Mouse (Mus musculus) brain, embryonic 18.5 days (tissue): ENCODE results near the gene Zfp787.
A peak's percentile ranks its signal among the peaks of the same experiment; 100 is the strongest.
"Not testable (repeated sequence)": the region's sequence is repeated elsewhere in the genome, so short reads cannot be mapped to it uniquely, and the experiment has no call there.

Experiments
- DNase-seq: peaks from one replicate; pipeline ENCODE4 v3.0.0-alpha.2; 2012; ENCODE audit warnings: low read depth, low spot score

The Zfp787 gene

DNA sequence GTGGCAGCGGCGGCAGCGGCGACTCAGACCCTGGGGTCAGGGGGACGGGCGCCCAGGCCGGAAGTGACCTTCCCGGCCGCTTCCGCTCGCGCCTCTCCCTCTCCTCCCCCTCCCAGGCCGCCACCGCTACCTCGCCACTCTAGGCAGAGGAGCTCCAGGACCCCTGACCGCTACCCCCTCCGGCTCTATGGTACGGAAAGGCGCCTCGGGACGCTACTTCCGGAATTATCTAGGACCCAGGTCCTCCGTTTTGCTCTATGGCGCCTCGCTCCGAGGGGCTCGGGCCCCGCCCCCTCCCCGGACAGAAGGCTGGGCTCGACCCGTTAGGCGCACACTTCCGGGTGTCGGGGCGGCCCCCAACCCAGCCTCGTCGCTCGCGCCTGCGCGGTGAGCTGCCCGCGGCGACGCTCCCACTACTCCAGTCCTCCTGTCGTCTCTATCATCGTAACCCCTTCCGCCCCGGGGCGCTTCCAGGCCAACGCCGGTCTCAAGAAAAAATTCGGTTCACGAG, at the start of gene Zfp787:
TSS of gene Zfp787 (minus strand) at position 97 of the 511 bp plus-strand sequence.
- DNase-seq: peak; percentile 98

DNA sequence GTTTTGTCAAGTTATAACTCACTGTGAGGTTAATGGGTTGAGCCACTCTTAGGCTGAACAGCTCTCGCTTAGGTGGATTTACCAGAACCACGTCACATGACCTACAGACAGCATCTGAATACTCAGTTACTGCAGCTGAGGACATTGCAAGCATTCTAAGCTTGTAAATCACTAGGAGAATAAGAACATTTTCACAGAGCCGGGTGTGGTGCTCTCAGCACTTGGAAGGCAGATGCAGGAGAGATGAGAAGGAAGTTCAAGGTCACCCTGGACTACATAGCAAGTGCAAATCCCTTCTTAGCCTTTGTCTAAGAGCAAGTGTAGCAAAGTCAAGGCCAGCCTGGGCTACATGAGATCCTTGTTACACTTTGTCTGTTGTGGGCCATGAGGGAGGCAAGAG, 48.4 kb upstream of the Zfp787 start:
- DNase-seq: no peak

DNA sequence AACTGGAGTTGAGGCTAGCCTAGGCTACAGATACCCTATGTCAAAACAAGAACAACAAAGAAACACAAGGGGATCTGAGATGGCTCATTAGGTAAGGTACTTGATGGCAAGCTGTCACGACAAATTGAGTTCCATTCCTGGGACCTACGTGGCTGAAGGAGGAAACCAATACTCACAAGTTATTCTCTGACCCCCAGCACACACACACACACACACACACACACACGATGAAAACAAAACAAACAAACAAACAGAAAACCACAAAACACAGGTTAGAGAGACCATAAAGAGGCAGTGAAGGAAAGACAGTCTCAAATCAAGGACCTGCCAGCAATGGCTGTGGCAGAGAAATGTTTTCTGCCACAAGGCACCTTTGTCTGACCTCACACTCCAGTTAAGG, 41.0 kb upstream of the Zfp787 start, which contains the start of gene Galp:
TSS of gene Galp (plus strand) at position 301 of the 400 bp plus-strand sequence.
- DNase-seq: no peak

DNA sequence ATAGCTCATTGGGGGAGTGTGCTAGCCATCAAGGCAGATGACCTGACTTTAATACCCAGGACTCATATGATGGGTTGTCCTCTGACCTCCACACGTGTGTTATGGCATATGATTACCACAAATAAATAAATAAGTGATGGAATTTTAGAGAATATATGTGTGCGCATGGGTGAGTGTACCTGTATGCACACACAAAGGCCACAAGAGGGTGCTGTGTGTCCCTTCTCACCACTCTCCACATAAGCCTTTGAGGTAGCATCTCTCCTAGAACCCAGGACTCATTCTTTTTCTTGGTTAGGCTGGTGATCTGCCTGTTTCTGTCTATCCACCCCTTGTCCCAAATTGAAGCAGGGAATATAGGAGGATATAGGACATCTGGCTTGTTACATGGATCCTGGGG, 40.0 kb upstream of the Zfp787 start:
- DNase-seq: no peak

DNA sequence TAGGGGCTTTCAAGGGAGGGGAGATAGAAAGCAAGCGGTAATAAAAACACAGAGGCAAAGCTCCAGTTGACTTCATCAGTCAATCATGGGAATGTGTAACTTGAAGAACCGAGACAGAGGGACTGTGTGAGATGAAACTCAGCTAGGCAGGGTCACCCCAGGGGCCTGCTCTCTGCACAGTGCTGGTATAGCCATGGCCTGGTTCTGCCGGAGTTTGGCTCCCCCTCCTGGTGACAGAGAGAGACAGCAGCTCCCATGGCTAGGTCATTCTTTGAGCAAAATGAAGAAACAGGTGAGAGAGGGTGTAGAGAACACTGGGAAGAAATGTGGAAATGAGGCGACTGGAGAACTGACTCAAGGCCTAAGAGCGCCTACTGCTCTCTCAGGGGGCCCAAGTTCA, 38.3 kb upstream of the Zfp787 start:
- no peak for DNase-seq

DNA sequence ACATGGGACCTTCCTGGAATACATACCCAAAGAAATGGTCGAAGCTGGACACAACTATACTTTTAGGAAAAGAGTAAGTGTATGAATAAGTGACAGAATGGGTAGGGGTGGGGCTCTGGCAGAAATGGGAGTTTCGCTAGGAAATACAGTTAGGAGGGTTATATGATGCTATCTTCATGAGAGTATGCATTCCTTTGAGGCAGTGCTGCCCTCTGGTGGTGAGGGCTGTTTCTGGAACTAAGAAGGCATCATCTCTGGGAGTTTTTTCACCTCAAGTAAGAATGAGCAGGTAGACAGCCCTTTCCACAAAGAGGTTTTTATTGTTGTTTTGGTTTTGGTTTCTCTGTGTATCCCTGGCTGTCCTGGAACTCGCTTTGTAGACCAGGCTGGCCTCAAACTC, 35.6 kb upstream of the Zfp787 start:
- no peak for DNase-seq

DNA sequence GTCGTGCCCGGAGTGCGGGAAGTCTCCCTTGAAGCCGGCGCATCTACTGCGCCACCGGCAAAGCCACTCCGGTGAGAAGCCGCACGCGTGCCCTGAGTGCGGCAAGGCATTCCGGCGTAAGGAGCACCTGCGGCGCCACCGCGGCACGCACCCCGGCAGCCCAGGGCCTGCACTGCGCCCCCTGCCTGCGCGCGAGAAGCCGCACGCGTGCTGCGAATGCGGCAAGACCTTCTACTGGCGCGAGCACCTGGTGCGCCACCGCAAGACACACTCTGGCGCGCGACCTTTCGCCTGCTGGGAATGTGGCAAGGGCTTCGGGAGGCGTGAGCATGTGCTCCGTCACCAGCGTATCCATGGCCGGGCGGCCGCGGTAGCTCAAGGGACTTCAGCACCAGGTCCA, 33.7 kb upstream of the Zfp787 start:
- no peak for DNase-seq

DNA sequence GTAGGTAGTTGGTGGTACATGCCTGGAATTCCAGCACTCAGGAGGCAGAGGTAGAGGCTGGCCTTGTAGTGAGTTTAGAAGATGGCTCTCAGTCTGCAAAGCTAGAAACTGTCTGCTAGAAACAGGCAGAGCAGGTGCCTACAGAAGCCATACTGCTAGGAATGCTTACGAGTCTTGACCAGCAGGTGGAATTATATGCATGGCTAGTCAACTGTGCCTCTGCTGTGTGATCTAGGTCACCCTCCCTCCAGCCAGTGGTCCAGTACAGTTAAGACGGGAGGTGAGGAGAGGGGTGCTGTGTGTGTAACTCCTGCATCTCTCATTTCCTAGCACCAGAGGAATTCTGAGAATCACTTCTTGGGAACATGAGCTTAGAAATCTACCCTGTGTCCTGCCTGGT, 31.0 kb upstream of the Zfp787 start:
- no peak for DNase-seq

DNA sequence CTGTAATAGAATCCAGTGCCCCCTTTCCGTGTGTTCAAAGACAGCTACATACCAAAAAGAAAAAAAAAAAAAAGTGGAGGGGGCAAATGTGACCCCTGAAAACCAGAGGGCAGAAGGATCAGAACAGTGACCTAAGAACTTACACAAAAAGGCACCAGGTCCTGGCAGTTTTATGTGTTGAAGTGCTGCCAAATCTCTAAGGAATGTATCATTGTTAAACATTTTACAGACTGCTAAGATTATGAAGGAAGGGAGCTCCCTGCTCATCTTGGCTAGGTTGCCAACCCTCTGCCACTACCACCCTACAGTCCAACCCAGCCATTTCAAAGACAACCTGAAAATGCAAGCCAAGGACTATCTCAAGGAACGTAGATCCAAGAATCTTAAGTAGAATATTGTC, 30.4 kb upstream of the Zfp787 start:
- no peak for DNase-seq

DNA sequence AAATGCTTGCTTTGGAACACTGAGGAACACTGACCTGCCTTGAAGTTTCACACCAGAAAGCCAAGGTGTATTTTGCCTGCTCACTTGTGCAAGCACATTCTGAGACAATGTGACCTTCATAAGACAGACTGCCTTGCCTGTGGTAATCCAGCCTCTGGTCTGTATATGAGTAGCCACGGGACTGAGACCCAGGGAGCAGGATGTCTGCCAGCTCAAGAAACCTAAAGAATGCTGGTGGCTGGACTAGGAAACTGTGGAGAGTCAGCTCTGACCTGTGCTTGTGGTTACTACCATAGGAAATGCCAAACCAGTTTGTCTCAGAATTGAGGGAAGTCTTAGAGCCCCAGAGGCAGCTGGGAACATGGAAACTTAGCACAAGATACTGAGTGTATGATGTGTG, 29.6 kb upstream of the Zfp787 start:
- no peak for DNase-seq

DNA sequence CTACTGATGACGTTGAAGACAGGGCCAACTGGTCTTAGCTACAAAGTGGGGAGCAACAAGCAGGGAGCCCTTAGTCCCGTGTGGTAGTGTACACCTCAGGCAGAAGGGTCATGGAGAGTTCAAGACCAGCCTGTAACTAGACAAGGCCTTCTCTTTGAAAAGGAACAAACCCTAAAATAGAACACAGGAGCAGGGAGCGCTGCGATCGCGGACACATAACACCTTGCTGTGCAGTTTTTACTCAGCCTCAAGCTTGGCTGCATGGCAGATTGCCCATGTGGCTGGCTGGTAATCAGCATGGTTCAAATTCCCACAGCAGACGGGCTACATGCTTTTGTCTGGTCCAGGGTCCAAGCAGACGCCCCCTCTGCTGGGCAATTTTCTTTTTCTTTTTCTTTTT, 28.7 kb upstream of the Zfp787 start:
- DNase-seq: no peak

DNA sequence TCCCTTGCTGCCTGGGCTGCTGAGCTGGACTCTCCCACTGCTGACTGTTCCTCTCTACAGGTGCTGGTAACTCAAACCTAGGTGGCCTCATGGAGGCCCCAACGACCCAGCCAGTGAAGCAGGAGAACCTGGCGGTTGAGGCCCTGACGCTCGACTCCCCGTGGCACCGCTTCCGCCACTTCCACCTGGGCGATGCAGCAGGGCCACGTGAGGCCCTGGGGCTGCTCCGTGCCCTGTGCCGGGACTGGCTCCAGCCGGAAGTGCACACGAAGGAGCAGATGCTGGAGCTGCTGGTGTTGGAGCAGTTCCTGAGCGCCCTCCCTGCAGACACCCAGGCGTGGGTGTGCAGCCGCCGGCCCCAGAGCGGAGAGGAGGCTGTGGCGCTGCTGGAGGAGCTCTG, 28.0 kb upstream of the Zfp787 start:
- no peak for DNase-seq

DNA sequence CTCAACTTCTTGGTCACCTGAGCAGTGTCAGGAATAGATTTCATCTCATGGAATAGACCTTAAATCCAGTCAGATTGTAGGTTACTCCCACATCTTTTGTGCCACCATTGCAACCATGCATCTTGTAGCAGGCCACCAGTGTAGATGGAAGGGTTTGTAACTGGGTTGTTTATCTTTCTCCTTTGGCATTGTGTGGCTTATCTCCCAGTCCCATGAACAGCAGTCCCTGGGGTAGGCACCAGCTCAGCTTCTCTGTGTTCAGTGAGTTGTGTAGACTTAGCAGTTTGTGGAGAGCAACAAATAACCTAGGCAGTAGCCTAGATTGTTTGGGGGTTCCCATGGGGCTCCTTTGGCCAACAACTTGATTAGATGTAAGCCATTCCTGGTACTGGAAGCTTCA, 27.1 kb upstream of the Zfp787 start:
- no peak for DNase-seq

DNA sequence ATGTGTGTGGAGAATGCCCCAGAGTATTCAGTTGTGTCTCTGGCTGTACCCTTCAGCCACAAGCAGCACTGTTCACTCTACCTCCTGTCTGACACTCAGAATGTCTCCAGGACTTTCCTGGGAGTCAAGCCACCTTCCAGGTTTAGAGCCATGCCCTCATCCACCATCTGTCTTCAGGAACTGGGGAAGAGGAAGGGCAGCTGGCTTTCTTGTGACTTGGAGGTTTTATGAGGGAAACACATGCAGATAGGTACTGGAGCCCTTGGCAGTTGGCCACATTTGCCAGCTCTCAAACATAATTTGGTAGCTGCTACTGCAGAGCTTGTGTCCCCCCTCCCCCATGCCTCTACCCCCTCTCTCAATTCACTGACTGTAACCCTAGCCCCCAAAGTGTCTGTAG, 23.2 kb upstream of the Zfp787 start:
- DNase-seq: no peak

DNA sequence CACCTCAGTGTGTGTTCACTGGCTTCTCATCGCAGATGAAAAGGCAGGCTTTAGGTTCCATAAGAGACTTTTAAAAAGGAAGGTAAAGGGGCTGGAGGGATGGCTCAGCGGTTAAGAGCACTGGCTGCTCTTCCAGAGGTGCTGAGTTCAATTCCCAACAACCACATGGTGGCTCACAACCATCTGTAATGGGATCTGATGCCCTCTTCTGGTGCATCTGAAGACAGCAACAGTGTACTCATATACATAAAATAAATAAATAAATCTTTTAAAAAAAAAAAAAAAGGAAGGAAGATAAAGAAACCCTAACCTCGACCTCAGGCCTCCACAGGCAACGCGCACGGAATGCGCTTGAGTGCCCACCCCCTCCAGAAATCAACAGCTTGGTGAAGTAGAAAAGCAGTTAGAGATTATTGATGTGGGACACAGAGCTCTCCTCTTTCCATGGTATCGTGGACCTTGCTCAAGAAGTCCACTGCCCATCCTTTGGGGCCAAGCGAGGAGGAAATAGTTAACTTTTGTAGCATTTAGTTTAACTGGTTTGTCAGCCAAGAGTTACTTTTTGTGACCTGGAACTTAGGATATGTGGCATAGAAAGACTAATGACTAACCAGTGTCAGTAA, 18.7 kb upstream of the Zfp787 start:
- not testable (repeated sequence) for DNase-seq

DNA sequence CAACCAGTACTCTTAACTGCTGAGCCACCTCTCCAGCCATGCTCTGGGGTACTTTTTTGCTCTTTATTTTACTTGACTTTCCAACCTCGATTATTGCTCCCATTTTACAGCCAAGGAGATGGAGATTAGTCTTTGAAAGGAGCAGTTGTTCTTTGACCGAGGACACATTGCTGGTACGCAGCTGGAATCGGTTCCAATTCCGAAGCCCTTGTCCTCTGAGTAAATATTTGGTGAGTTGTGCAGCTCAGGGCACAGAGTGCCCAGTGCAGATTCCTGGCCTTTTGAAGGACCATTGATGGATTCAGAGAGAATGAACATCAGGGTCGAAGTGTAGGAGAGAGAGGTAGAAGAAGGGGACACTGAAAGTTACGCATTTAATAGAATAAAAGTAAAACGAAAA, 18.1 kb upstream of the Zfp787 start:
- DNase-seq: no peak

DNA sequence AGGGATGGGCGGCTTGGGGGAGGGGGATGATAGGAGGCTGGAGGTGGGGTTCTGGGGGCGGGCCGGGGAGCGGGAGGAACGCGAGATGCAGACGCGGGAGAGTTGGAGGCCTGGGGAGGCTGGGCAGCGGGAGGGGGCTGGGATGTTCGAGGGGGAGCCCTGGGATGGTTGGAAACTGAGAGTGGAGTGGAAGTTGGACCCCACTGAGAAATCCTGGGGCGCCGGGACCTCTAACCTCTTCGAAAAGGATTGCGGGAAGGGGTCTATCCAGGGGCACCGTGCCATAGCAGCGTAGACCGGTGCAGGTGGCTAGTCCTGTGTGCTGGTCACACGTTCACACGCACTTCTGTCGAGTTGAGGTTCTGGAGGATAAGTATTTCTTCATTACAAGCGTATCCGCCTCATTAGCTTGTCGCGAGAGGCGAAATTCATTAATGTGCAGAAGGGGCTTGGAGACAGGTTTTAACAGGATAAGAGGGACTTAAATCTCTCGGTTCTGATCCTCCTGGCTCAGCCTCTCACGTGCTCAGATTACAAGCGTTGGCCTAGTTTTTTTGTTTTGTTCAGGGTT, 17.0 kb upstream of the Zfp787 start:
- DNase-seq: no peak

DNA sequence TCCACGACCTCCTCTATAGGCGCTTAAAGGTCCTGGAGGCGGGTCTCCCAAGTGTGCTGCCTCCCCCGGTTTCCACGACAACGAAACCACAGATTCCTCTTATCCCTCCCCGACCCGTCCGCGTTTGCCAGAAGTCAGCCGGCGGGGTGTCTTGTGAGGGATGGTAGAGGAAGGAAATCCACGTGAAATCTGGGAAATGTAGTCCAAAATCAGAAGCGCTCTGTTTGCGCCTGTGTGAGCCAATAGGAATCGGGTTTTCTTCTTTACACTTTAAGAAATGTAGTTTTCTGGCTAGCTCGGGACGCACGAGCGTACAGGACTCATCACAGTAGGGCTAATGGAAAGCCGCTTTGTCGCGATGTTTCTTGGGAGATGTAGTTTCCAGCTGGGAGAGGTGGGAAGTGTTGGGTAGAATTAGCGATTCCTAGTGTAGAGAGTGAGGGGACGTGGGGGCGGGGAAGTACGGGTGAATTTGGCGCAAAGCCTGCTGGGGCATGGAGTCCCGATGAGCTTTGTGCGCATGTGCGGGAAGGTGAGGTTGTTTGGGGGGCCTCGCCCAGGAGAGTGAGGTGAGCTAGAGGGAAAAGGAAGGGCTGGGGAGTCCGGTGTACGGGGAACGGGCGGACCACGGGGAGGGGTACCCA, 16.3 kb upstream of the Zfp787 start, which contains the start of gene Zfp444:
TSS of gene Zfp444 (plus strand) at position 221 of the 644 bp plus-strand sequence.
- DNase-seq: peak; percentile 100

DNA sequence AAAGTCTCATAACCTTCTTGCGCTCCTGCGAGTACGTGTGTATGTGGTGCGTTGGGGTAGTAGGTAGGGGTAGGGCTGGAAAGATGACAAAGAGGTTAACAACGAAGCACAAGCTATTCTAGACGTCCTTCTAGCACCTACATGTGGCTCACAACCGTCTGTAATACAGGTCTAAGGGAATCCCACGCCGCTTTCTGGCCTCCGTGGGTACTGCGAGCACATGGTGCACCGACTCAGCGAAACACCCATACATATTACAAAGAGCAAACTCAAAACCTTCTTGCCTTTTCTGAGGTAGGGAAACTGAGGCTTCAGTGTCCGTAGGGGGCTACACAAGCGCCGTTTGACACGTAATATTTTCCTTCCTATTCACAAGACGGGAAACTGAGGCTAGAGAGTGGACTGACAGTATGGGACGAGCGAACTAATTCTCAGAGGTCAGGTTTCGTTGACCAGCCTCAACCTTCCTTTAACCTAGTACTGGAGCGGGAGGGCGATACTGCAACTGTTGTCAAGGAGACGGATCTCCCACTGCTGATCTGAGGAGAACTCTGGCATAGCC, 15.7 kb upstream of the Zfp787 start:
- no peak for DNase-seq

DNA sequence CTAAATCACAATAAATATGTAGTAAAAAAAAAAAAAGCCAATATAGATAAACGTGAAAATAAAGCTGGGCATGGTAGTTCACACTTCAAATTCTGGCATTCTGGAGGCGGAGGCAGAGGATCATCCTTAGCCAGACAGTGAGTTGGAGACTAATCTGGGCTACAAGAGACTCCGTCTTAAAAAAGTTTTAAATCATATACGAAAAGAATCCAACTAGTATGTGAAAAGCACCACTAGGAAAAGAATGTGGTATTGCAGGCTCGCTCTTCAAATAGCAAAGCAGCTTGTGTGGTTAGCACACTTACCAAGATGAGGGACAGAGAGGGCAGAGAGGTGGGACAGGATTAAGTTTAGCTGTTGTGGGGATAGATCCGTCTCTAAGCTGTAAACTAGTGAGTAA, 15.1 kb upstream of the Zfp787 start:
- no peak for DNase-seq

DNA sequence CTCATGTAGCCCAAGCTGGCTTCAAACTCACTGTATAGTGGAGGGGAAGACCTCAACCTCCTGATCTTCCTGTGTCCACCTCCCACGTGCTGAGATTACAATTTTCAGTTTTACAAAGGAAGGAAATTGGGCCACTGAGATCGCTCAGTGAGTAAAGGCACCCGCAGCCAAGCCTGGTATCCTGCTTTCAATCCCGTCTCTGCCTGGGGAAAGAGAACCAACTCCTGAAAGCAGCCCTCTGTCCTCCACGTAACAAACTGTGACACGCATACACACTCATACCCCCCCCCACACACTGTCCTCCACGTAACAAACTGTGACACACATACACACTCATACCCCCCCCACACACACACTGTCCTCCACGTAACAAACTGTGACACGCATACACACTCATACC, 14.6 kb upstream of the Zfp787 start:
- no peak for DNase-seq

DNA sequence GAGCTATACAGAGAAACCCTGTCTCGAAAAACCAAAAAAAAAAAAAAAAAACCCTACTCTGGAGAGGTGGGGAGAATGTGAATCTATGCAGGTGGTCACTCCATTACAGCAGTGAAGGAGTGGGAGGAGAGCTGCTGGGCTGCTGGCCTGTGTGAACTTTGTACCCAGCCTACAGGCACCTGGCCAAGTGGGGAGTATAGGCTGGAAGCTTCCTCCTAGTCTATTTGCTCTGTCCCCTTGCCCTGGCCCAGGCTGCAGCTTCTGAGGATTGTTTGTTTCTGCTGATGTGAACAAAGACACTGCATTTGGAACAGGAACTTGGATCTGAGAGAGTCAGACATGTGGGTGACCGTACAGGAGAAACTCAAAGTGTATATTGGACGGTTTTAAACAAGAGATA, 13.6 kb upstream of the Zfp787 start:
- no peak for DNase-seq

DNA sequence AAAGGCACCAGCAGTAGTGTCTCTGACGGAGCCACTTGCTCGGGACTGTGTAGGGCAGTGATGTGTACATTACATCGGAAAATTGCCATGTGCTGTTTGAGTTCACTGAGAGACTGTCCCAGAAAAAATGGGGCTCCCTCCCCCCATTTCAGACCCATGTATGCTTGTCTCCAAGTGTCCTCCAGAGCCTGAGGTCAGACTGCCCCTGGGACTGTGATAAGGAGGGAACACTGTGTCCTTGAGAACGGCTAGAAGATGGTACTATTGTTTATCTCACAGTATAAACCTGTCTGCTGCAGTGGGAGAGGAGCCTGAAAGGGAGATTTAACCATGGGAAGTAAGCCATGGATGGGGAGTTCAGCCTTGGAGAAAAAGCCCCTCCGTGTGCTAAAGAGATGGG, 8.9 kb upstream of the Zfp787 start:
- DNase-seq: no peak
